Mouse (Mus musculus): ENCODE results near the gene Igfn1. TPM values are rescaled to one million over a fixed set of nuclear protein-coding genes. Genes with fewer than 3 reads are reported as not detected.

The Igfn1 gene
- polyA plus RNA-seq, 1 experiment from 2014 or later: not detected

- Histone ChIP-seq H3K4me3 (no peak overlapping the region), H3K27me3 (replicated peaks) (peaks cover 64% of the 10 kb centered on the region), H3K9ac (no peak overlapping the region), H3K36me3 (no peaks in the 10 kb centered on the region), H3K27ac (no peak overlapping the region), H3K4me1 (no peaks in the 10 kb centered on the region), H3K4me2 (no peak overlapping the region), H3K9me3 (replicated peaks) (no peaks in the 10 kb centered on the region)
- 80% methylated on average over 2 of the region's 2 CpGs for WGBS (ENCODE audit: insufficient replicate concordance)
- ATAC-seq: no peak
These were observed 4.7 kb downstream of the Igfn1 start for GRCm38 (mm10) chr1:136001438-136001837.

DNA sequence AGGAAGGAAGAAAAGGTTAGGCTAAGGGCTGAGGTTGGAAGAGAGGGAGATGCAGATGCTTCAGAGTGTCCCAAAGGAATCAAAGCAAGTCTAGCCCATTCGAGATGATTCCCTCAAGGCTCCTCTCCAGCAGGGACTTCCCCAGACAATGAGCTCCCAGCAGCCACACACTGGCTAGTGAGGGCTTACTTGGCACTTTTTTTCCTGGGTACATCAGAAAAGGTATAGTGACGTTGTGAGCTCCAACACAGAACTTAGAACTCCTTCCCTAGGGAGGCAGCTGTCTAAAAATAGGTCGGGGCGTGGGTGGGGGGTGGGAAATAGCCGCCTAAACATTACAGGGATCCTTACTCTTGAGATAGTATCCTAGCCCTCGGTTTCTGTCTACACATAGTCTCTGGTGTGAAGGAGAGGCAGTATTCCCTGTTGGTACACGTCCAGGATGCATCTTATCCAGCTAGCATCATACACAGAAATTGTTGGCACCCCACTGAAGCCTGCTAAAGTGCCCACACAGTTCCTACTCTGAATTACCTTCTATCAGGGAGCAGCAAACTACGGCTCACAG is 6.3 kb downstream of the Igfn1 start:
- no peaks in the 10 kb centered on the region for H3K9me3 ChIP-seq (replicated peaks)

DNA sequence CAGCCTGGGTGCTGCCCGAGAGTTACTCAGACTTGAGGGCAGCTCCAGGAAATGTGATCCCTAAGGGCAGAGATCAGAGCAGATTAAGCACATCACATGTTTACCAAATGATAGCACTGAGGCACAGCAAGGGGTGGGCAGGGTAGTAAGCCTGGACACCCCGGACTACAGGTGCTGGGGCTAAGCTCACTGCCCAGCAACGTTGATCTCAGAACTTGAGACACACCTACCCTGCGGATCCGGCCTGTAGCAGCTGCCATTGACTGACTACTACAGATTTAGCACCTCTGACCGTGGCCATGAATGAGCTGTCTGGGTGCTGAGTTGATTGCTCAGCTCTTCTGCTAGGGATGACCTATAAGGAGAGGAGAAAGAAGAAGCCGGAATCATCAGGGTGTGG is 8.6 kb downstream of the Igfn1 start:
- Histone ChIP-seq H3K9me3 (replicated peaks) (no peaks in the 10 kb centered on the region), H3K27me3 (replicated peaks) (peaks cover 47% of the 10 kb centered on the region), H3K9ac (no peak overlapping the region), H3K36me3 (no peaks in the 10 kb centered on the region), H3K4me3 (no peak overlapping the region), H3K4me1 (peaks cover 20% of the 10 kb centered on the region), H3K27ac (no peak overlapping the region), H3K4me2 (no peak overlapping the region)
- WGBS (ENCODE audit: insufficient replicate concordance): 59% methylated on average over 7 of the region's 7 CpGs
- ATAC-seq: no peak

More for the DNA sequence above, 6.3 kb downstream of the Igfn1 start:
- ATAC-seq: no peak
- Histone ChIP-seq H3K4me3 (no peak overlapping the region), H3K9ac (no peak overlapping the region), H3K4me2 (no peak overlapping the region), H3K4me1 (peaks cover 13% of the 10 kb centered on the region), H3K27ac (no peak overlapping the region), H3K27me3 (replicated peaks) (peaks cover 50% of the 10 kb centered on the region), H3K36me3 (no peaks in the 10 kb centered on the region)
- WGBS (ENCODE audit: insufficient replicate concordance): 51% methylated on average over 8 of the region's 8 CpGs

GRCm38 (mm10) chr1:135993470-135993869 is 12.7 kb downstream of the Igfn1 start:
- Histone ChIP-seq H3K4me2 (no peak overlapping the region), H3K27ac (no peak overlapping the region), H3K4me1 (peaks cover 20% of the 10 kb centered on the region), H3K9ac (no peak overlapping the region), H3K4me3 (no peak overlapping the region), H3K36me3 (no peaks in the 10 kb centered on the region), H3K27me3 (replicated peaks) (peaks cover 30% of the 10 kb centered on the region), H3K9me3 (replicated peaks) (no peaks in the 10 kb centered on the region)
- ATAC-seq: 0 out of 2 replicates have a peak, but pooled peaks have one; percentile 14
- 68% methylated on average over 4 of the region's 4 CpGs for WGBS (ENCODE audit: insufficient replicate concordance)

DNA sequence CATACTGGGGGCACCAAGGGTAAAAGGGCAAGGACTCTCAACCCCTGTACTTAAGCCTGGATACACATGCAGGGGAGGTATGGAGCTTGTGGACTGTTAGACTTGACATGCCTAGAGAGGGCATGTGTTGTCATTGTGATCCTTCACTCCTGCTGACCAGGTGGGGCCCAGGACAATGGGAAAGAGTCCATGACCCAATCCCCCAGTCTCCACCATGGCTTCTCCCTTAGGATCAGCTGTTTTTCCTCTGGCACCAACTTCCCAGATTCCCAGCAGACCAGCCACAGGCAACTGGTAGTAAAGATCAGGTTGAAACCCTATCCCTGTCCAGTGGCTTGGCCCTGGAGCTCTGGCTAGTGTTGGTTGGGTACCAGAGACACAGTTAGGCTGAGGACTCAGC is 16.3 kb downstream of the Igfn1 start:
- peaks cover 8% of the 10 kb centered on the region for H3K4me1 ChIP-seq
- no peak for ATAC-seq

DNA sequence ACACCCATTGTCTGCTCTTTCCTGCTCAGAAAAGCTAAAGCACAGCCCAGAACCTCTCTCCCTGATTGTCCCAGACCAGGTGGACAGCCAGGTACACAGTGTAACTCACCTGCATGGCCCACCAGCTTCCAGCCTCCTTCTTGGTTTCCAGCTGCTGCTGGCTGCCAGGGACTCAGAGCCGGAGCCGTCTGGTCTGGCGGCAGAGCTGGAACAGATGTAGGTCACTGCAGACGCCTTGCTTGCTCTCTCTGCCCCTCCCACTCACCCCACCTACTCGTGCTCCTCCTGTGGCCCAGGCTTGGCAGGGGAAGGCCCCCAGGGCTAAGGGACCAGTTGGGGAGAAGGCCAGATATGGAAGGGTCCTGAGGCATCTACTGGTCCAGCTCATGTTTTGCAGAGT is 22.0 kb downstream of the Igfn1 start:
- Histone ChIP-seq H3K4me2 (no peak overlapping the region), H3K9me3 (replicated peaks) (no peaks in the 10 kb centered on the region), H3K4me3 (no peak overlapping the region), H3K4me1 (no peaks in the 10 kb centered on the region), H3K36me3 (no peaks in the 10 kb centered on the region), H3K27ac (no peak overlapping the region), H3K27me3 (replicated peaks) (peaks cover 75% of the 10 kb centered on the region), H3K9ac (no peak overlapping the region)
- ATAC-seq: no peak
- 42% methylated on average over 5 of the region's 5 CpGs for WGBS (ENCODE audit: insufficient replicate concordance)

More for the DNA sequence above, 16.3 kb downstream of the Igfn1 start:
- H3K9ac ChIP-seq: no peak overlapping the region
- peaks cover 39% of the 10 kb centered on the region for H3K27me3 ChIP-seq (replicated peaks)
- H3K4me2 ChIP-seq: no peak overlapping the region
- no peaks in the 10 kb centered on the region for H3K36me3 ChIP-seq
- H3K9me3 ChIP-seq (replicated peaks): no peaks in the 10 kb centered on the region
- H3K4me3 ChIP-seq: no peak overlapping the region
- H3K27ac ChIP-seq: no peak overlapping the region

- no peak overlapping the region for H3K9ac ChIP-seq
- 78% methylated on average over 3 of the region's 3 CpGs for WGBS (ENCODE audit: insufficient replicate concordance)
- H3K4me2 ChIP-seq: no peak overlapping the region
- no peaks in the 10 kb centered on the region for H3K36me3 ChIP-seq
- ATAC-seq: no peak
- no peaks in the 10 kb centered on the region for H3K4me1 ChIP-seq
- H3K9me3 ChIP-seq (replicated peaks): no peaks in the 10 kb centered on the region
- peaks cover 36% of the 10 kb centered on the region for H3K27me3 ChIP-seq (replicated peaks)
- no peak overlapping the region for H3K27ac ChIP-seq
- no peak overlapping the region for H3K4me3 ChIP-seq
These were observed 33.6 kb downstream of the Igfn1 start for GRCm38 (mm10) chr1:135972576-135972975.

GRCm38 (mm10) chr1:135970486-135970885 is 35.7 kb downstream of the Igfn1 start:
- Histone ChIP-seq H3K4me3 (no peak overlapping the region), H3K27me3 (replicated peaks) (peaks cover 52% of the 10 kb centered on the region), H3K36me3 (no peaks in the 10 kb centered on the region), H3K4me1 (no peaks in the 10 kb centered on the region), H3K9ac (no peak overlapping the region), H3K9me3 (replicated peaks) (no peaks in the 10 kb centered on the region), H3K27ac (no peak overlapping the region), H3K4me2 (no peak overlapping the region)
- WGBS (ENCODE audit: insufficient replicate concordance): 36% methylated on average over 2 of the region's 2 CpGs
- no peak for ATAC-seq

DNA sequence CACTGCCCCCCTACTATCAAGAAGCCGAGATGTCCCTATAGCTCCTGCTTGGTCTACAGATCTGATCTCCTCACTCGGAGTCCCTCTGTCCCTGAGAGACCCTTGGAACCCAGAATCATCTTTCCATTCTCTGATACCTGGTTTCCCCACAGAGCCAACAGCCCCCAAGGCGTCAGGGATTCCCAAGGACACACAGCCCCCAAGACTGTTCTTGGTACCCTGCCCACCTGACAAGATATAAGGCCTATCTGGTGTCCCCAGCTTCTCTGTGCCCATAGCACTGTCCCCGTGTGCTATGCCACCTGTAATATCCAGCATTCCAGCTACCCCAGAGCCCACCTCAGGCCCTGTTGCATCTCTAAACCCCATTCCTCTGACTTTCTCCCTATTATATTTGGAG is 38.4 kb downstream of the Igfn1 start:
- Histone ChIP-seq H3K27ac (no peak overlapping the region), H3K9me3 (replicated peaks) (no peaks in the 10 kb centered on the region), H3K4me2 (no peak overlapping the region), H3K4me3 (no peak overlapping the region), H3K27me3 (replicated peaks) (peaks cover 77% of the 10 kb centered on the region), H3K36me3 (no peaks in the 10 kb centered on the region), H3K9ac (no peak overlapping the region), H3K4me1 (no peaks in the 10 kb centered on the region)
- 50% methylated on average over 4 of the region's 4 CpGs for WGBS (ENCODE audit: insufficient replicate concordance)
- ATAC-seq: no peak

DNA sequence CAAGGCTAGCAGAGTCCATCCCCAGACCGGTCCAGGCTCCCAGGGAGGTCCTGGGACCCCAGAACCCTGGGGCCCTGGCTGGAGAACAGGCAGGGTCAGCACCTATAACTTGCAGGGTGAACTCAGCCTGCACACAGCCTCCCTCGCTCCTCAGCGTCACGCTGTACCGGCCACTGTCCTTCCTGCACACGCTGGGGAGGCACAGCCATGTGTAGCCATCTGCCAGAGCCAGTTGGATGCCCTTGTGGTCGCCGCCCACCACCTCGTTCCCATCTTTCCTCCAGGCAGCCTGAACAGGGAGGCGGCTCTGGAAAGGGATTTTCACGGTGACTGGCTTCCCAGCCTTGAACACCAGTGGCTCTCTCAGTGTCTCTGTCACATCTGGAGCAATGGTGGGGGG is 41.6 kb downstream of the Igfn1 start:
- Histone ChIP-seq H3K4me1 (no peaks in the 10 kb centered on the region), H3K9me3 (replicated peaks) (no peaks in the 10 kb centered on the region), H3K27me3 (replicated peaks) (peaks cover 87% of the 10 kb centered on the region), H3K36me3 (no peaks in the 10 kb centered on the region), H3K27ac (no peak overlapping the region), H3K9ac (no peak overlapping the region), H3K4me2 (no peak overlapping the region), H3K4me3 (no peak overlapping the region)
- 65% methylated on average over 11 of the region's 11 CpGs for WGBS (ENCODE audit: insufficient replicate concordance)
- no peak for ATAC-seq

- Histone ChIP-seq H3K4me2 (no peak overlapping the region), H3K9me3 (replicated peaks) (no peaks in the 10 kb centered on the region), H3K36me3 (no peaks in the 10 kb centered on the region), H3K4me3 (no peak overlapping the region), H3K27me3 (replicated peaks) (peaks cover 79% of the 10 kb centered on the region), H3K27ac (no peak overlapping the region), H3K4me1 (no peaks in the 10 kb centered on the region), H3K9ac (no peak overlapping the region)
- ATAC-seq: no peak
- 45% methylated on average over 5 of the region's 5 CpGs for WGBS (ENCODE audit: insufficient replicate concordance)
These were observed 43.0 kb downstream of the Igfn1 start for GRCm38 (mm10) chr1:135963177-135963576.

GRCm38 (mm10) chr1:135958483-135958882 is 47.7 kb downstream of the Igfn1 start:
- H3K4me2 ChIP-seq: no peak overlapping the region
- H3K9me3 ChIP-seq (replicated peaks): no peaks in the 10 kb centered on the region
- H3K4me1 ChIP-seq: no peaks in the 10 kb centered on the region
- no peak overlapping the region for H3K4me3 ChIP-seq
- ATAC-seq: no peak
- peaks cover 77% of the 10 kb centered on the region for H3K27me3 ChIP-seq (replicated peaks)
- H3K36me3 ChIP-seq: no peaks in the 10 kb centered on the region
- WGBS (ENCODE audit: insufficient replicate concordance): 38% methylated on average over 4 of the region's 4 CpGs
- no peak overlapping the region for H3K9ac ChIP-seq
- no peak overlapping the region for H3K27ac ChIP-seq

DNA sequence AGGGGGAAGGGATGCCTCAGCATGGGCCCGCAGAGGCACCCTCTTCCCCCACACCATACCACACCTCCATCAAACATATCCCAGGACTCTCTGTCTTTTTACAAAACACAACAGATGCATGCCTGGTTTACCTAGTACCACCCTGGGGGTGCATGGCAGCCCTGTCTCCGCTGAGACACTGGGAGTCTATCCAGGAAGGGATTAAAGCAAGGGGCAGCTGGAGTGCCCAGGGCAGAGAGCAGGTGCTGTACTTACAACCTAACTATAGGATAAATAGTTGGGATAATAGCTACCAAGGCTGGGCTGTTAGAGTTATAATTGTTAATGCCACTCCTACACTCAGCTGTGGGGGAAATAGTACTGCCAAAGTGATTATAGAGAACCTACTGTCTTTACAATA is 57.3 kb downstream of the Igfn1 start:
- Histone ChIP-seq H3K4me3 (no peak overlapping the region), H3K36me3 (no peaks in the 10 kb centered on the region), H3K9me3 (replicated peaks) (no peaks in the 10 kb centered on the region), H3K4me2 (no peak overlapping the region), H3K9ac (no peak overlapping the region), H3K27me3 (replicated peaks) (peaks cover 60% of the 10 kb centered on the region), H3K27ac (no peak overlapping the region), H3K4me1 (peaks cover 19% of the 10 kb centered on the region)
- ATAC-seq: no peak
- WGBS (ENCODE audit: insufficient replicate concordance): 47% methylated on average over 2 of the region's 2 CpGs
